Mouse (Mus musculus) megakaryocyte, embryonic 14.5 days (primary cell): ENCODE data around the gene Ccdc85c. TPM values are rescaled to one million over a fixed set of nuclear protein-coding genes. Genes with fewer than 3 reads are reported as not detected.

Experiments
- H3K27me3 ChIP-seq: replicated peaks from 2 replicates; pipeline ENCODE3; 2012; ENCODE audit warnings: inconsistent platforms
- H3K36me3 ChIP-seq: replicated peaks from 2 replicates; pipeline ENCODE3; 2012; ENCODE audit warnings: low read length, inconsistent platforms, mixed read lengths
- H3K4me1 ChIP-seq: 2 replicates; pipeline ENCODE4 v1.6.1; 2012; ENCODE audit warnings: inconsistent platforms
- H3K4me3 ChIP-seq: replicated peaks from 2 replicates; pipeline ENCODE3; 2012; ENCODE audit warnings: moderate library complexity, mild to moderate bottlenecking, inconsistent platforms
- H3K9me3 ChIP-seq: 2 replicates; pipeline ENCODE4 v1.6.1; 2012; ENCODE audit warnings: inconsistent platforms
- FLI1 ChIP-seq: IDR thresholded peaks from 2 replicates; pipeline ENCODE4 v1.6.1; 2012; ENCODE audit warnings: low read length, inconsistent platforms, mixed read lengths
- GATA1 ChIP-seq: IDR thresholded peaks from 3 replicates; pipeline ENCODE4 v1.6.1; 2012; ENCODE audit warnings: mixed read lengths, low read length, inconsistent platforms, borderline replicate concordance
- polyA plus RNA-seq: library from polyadenylated mRNA; stranded (reverse); fragments of >175 nt; gene quantifications from 2 replicates; pipeline ENCODE4 v1.2.3, GENCODE M21; 2012; ENCODE audit warnings: low replicate concordance; ENCODE audit not compliant: insufficient read depth

Ccdc85c gene
- polyA plus RNA-seq, 1 experiment, result 1.5 TPM

DNA sequence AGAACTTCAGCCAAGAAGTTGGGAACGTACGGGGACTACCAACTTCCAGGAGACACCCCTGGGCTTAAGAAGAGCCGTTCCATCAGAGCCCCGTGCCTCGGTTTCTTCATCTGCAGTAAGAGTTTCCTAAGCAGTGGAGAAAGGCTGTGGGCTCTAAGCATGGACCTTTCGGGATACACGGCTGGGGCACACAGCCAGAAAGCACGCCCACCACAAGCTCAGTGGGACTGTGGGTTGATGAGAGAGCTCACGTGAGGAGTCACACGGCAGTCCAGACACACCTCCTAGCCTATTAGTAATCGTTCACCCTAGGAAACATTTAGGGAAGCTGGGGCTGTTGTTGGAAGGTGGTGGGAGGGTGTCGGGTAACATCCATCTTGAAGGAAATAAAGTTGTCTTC is 22.2 kb downstream of the Ccdc85c start:
- Histone ChIP-seq H3K27me3 (peaks cover 86% of the 10 kb centered on the region), H3K4me1 (no peaks in the 10 kb centered on the region), H3K9me3 (no peaks in the 10 kb centered on the region), H3K4me3 (no peak overlapping the region), H3K36me3 (no peaks in the 10 kb centered on the region)
- TF ChIP-seq FLI1, result no peak
- TF ChIP-seq GATA1, result no peak

DNA sequence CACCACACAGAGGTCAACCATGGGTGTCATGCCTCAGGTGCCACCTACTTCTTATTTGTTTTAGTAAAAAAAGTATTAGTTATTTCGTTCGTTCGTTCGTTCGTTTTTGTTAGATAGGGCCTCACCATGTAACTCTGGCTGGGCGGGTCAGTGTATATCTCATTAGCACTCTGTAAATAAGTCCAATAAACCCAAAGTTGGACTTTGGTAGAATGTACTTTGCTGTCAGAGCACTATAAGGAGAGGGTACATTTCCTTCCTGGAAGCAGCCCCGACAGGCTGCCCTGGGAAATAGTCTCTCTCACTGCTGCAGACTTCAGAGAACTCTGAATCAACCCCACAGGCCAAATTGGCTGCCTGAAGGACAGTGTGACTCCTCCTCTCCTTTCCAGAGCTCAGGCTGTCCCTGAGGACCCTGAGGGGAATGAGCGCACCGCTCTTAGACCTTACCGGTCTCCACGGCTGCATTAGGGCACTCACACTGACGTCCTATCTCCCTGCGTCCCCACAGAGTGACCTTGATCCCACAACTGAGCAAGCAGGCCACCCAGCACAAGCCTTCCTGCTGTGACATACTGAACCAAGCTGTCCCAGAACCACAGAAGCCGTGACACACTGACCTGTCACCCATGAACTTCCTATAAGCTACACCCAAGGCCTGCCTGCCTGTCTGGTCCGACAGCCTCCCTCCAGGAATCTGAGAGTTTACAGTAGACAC is 23.2 kb downstream of the Ccdc85c start:
- H3K9me3 ChIP-seq, result no peaks in the 10 kb centered on the region
- no peaks in the 10 kb centered on the region for H3K36me3 ChIP-seq
- no peak for TF ChIP-seq GATA1
- TF ChIP-seq FLI1, result no peak
- H3K27me3 ChIP-seq, result peaks cover 87% of the 10 kb centered on the region
- no peak overlapping the region for H3K4me3 ChIP-seq
- H3K4me1 ChIP-seq, result no peaks in the 10 kb centered on the region; the same call in 1 of the 2 replicates

DNA sequence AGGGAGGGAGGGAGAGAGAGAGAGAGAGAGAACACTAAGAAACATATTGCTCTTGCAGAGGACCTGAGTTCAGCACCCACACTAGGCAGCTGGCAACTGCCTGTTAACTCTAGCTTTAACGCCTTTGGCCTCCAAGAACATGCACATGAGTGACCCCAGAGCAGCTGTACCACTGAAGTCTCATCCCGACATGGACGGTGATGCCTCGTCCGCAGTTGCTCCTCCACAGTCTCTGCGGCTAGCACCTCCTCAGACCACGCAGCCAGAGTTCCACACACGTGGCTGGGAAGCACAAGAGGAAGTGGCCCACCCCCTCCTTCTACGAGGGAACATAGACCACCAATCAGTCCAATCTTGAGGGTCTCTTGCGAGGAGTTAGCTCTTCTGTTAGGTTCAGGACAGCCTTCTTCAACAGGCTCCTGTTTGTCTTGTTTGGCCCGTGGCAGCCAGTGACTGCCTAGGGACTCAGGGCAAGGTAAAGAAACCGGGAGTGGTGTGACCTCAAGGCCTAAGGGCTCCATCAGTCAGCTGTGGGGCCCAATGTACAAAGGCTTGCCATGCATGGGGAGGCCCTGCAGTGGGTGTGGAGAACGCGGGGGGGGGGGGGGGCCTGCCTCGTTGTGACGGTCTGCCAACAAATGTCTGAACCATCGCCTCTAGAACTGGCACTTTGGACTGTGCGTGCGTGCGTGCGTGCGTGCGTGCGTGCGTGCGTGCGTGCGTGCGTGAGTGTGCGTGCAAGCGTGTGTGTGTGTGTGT is 24.0 kb downstream of the Ccdc85c start:
- Histone ChIP-seq H3K36me3 (no peaks in the 10 kb centered on the region), H3K27me3 (peaks cover 87% of the 10 kb centered on the region), H3K4me3 (no peak overlapping the region), H3K9me3 (no peaks in the 10 kb centered on the region), H3K4me1 (peaks cover 2% of the 10 kb centered on the region; the same call in 1 of the 2 replicates)
- no peak for TF ChIP-seq FLI1
- TF ChIP-seq GATA1, result no peak

DNA sequence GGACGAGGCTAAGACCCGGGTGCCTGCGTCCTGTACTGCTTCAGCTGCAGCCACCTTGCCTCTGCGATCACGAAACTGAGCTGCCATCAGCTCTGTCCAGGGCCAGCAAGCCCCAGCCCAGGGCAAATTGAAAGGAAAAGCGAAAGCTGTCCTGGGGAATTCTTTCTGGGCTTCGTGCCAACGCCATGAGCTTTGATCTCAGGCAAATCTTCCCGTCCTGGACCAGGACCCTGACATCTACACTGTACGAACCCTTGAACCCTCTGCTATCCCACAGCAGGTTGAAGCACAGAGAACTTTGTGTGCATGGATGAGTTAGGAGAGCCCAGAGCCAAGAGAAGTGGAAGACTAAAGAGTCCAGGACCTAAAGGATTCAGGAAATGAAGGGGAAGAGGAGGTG is 25.7 kb downstream of the Ccdc85c start:
- H3K9me3 ChIP-seq, result no peaks in the 10 kb centered on the region
- H3K4me3 ChIP-seq, result no peak overlapping the region
- TF ChIP-seq GATA1 (no peak), FLI1 (no peak)
- H3K4me1 ChIP-seq, result peaks cover 16% of the 10 kb centered on the region
- H3K27me3 ChIP-seq, result peaks cover 91% of the 10 kb centered on the region
- no peaks in the 10 kb centered on the region for H3K36me3 ChIP-seq

DNA sequence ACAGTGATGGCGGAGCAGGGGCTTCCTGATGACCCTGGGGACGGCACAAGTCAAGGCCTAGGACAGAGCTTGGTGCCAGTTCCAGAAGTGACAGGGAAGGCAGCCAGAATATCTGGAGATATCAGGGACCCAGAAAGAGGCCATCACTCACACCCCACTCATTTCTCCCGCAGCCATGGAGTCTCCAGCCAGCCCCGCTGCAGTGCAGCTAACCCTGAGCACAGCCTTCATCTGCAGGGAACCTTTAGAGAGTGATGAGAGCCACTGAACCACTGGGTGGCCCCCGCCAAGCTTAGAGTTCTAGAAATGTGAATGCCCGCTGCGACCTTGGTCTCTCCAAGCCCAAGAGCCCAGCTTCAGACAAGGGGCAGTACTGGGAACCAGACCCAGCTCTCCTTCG is 26.2 kb downstream of the Ccdc85c start:
- H3K27me3 ChIP-seq, result peaks cover 92% of the 10 kb centered on the region
- peaks cover 21% of the 10 kb centered on the region for H3K4me1 ChIP-seq
- no peaks in the 10 kb centered on the region for H3K36me3 ChIP-seq
- H3K4me3 ChIP-seq, result no peak overlapping the region
- H3K9me3 ChIP-seq, result no peaks in the 10 kb centered on the region
- no peak for TF ChIP-seq GATA1
- TF ChIP-seq FLI1, result no peak

DNA sequence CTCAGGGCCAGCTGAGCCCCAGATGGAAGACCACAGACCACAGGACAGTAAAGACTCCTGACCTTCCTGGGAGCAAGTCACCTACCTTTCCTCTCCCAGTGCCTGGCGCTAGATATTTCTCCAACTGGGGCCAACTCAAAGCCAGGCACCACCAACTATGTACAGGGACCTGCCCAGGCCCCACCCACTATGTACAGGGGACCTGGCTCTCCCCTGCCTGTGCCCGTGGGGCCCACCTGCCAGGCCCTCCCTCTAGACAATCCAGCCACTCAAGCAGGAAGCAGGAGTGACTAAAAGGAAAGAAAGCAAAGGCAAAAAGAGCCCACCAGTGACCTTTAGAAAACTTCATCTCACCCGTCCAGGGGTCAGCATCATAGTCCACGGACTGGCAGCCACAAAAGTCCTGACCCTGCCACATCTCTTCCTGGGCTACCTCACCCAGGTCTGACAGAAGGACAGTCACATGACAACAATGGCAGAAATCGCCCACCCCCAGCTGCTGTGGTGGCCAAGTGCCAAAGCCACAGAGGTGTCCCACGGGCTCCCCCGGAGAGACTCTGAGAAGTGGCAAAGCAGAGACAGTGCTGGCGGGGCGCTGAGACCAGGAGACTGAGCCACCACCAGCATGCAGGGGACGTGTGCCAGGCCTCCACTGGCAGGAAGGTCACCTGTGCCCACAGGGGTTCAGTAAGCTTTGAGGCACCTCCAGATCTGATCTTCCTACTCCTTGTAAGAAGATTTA is 28.3 kb downstream of the Ccdc85c start:
- H3K4me3 ChIP-seq, result no peak overlapping the region
- H3K36me3 ChIP-seq, result no peaks in the 10 kb centered on the region
- H3K4me1 ChIP-seq, result peaks cover 25% of the 10 kb centered on the region
- TF ChIP-seq GATA1 (no peak), FLI1 (no peak)
- H3K27me3 ChIP-seq, result peaks cover 92% of the 10 kb centered on the region
- no peaks in the 10 kb centered on the region for H3K9me3 ChIP-seq

DNA sequence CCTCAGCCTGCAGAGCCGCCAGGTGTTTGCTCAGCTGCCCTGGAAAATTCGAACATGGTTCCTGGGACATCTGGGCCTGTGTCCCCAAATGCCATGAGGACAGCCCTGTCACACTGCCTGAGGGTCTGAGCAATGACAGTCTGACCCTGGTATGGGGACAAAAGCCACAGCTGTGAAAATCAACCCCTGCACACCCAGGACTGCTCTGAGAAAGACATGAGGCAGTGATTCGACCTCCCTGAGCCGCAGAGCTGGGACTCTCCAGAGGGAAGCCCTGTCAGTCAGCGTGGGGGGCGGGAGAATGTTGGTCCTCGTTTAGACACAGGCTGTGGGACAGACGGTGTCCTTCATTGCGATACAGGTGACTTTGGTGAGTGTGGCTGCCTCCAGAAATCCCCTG is 29.6 kb downstream of the Ccdc85c start:
- H3K9me3 ChIP-seq, result no peaks in the 10 kb centered on the region
- H3K27me3 ChIP-seq, result peaks cover 98% of the 10 kb centered on the region
- TF ChIP-seq FLI1 (no peak), GATA1 (no peak)
- peaks cover 34% of the 10 kb centered on the region for H3K4me1 ChIP-seq
- H3K36me3 ChIP-seq, result no peaks in the 10 kb centered on the region
- no peak overlapping the region for H3K4me3 ChIP-seq

- TF ChIP-seq GATA1, result no peak
- no peak for TF ChIP-seq FLI1
- Histone ChIP-seq H3K4me1 (peaks cover 34% of the 10 kb centered on the region), H3K27me3 (peaks cover 98% of the 10 kb centered on the region), H3K36me3 (no peaks in the 10 kb centered on the region), H3K4me3 (peak overlapping the region; percentile 38), H3K9me3 (no peaks in the 10 kb centered on the region)
These were observed 30.4 kb downstream of the Ccdc85c start for GRCm38 (mm10) chr12:108244778-108245177.

DNA sequence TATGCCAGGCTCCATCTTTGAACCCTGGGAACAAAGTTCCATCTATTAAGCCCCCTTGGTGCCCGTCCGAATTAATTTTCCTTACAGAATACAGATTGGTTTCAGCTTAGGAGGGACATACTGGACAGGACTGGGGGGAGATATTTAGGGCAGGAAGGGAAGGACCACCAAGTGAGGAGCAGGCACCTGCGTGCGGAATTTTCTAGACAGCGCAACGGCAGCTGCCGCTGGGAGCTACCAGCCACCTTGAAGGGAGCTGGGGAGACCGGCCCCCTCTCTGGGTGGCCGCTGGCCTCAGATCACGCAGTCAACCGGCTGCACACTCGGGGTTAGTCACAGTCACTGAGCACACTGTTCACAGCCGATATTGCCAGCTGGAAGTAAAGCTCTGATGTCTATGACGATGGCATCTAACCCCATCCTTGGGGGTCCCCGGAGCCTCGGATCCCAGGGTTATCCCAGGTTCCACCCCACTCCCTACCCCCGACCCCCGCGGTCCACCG is 32.9 kb downstream of the Ccdc85c start:
- TF ChIP-seq FLI1, result no peak
- TF ChIP-seq GATA1, result no peak
- Histone ChIP-seq H3K9me3 (no peaks in the 10 kb centered on the region), H3K4me1 (peaks cover 40% of the 10 kb centered on the region), H3K27me3 (peaks cover 99% of the 10 kb centered on the region), H3K4me3 (no peak overlapping the region), H3K36me3 (no peaks in the 10 kb centered on the region)
